Mouse (Mus musculus) heart, postnatal 25 days (tissue): Measurements from ENCODE around the gene Olfr218. TPM values are rescaled to one million over a fixed set of nuclear protein-coding genes. Genes with fewer than 3 reads are reported as not detected.
"Not testable (repeated sequence)": the region's sequence is repeated elsewhere in the genome, so short reads cannot be mapped to it uniquely, and the experiment has no call there.

ENCODE experiments used
- DNase-seq: peaks from one replicate; pipeline ENCODE4 v3.0.0; 2022; ENCODE audit warnings: low spot score
- intact Hi-C: fragments of 180-260 bp; cut with DNase I; formaldehyde crosslinking; loops from one replicate; pipeline ENCODE4 v1.15.1; 2025
- total RNA-seq, 2 experiments: library from RNA; stranded (reverse); gene quantifications; 2 replicates each; pipeline ENCODE4 v1.2.3; 2021

Olfr218 gene
- not detected for total RNA-seq

GRCm38 (mm10) chr1:173197508-173197907 is at the start of gene Olfr218:
Gene Olfr218, plus strand, starts transcription at chr1:173197808.
- intact Hi-C loops = no loop called here
- no peak for DNase-seq

DNA sequence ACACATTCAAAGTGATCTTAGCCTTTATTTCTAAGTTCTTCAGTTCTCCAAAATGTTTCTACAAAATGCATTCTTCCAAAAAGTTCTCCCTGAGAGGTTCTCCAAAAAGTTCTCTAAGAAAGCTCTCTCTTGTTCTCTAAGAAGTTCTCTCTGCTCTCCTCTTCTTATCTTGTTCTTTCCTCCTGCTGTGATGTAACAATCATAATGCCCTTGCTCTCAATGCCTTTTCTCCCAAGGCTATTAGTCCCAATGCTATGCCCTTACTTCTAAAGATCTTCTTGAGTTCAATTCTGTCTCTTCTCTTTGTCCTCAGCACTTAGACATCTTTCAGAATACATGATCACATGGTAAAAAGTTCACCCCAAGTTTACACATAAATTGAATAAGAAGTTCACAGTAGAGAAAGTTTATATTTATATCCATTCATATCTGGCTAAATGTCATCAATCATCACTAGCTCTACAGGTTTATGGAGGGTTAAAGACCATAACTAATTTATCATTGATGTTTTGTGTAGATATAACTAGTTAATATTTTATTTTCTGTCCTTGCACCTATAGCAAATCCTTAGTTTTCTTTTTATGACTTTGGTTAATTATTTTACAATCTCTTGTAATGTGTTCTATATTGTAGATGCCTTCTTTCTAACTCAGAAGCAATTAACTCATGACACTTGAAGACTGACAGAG is 23.3 kb upstream of the Olfr218 start:
- no peak for DNase-seq
- intact Hi-C loops = no loop called here

GRCm38 (mm10) chr1:173190540-173190939 is 7.1 kb upstream of the Olfr218 start, which contains the start of gene Olfr1406:
Gene Olfr1406, minus strand, starts transcription at chr1:173190640.
- no peak for DNase-seq
- intact Hi-C loops = no loop called here

DNA sequence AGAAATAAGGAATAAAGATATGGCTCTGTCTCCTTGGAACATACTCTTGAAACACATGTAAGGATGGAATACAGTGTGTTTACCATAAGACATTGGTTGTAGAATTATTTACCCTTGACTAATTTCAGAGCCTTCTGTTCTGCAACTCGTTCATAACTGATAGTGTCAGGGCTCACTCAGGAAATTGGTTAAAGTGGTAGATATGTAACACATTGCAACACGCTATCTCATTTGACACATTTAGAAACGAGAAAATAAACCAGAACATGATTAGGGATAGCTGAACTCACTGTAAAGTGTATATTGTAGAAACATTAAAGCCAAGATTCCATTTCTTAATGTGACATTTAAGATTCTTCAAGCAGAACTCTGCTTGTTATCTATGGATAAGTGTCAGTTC is 5.5 kb upstream of the Olfr218 start:
- intact Hi-C loops = no loop called here
- no peak for DNase-seq

- intact Hi-C loops = no loop called here
- DNase-seq = no peak
Measured at GRCm38 (mm10) chr1:173196359-173196758, 1.2 kb upstream of the Olfr218 start.

- intact Hi-C loops = no loop called here
- no peak for DNase-seq
Measured at GRCm38 (mm10) chr1:173212092-173212491, 14.5 kb downstream of the Olfr218 start, which contains the start of gene Olfr1404. Gene Olfr1404, plus strand, starts transcription at chr1:173212392.

DNA sequence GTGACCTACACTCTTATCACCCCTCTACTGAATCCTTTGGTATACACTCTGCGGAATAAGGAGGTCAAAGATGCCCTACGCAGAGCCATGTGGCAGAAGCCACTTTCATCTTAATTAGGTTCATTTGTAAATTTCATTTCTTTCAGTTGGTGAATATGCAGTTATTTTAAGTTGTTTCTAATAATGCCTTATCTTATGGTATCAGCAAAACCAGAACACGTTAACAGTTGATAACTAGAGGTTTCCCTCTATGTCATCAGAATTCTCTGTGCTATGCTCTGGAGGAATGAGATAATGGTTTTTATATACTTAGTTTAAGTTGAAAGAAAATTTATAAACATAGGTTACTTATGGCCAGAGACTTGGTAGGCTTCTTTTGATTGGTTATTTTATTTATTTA is 18.9 kb downstream of the Olfr218 start:
- intact Hi-C loops = no loop called here
- no peak for DNase-seq

DNA sequence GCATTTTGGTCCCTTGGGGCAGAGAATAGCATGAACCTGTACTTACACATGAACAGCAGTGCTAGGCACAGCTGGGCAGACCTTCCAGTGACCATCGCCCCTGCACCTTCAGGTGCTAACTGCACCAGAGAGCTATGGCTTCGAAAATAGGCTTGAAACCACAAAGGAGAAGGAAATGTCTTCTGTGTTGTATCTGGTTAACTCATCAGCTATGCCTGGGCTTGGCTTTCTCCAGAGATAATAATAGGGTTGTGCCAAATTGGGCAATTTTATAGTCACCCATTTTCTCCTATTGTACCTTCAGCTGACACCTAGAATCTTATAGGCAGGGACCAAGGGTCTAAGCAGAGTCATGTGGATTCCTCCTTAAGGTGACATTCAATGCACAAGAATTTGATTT is 29.5 kb downstream of the Olfr218 start, which contains the start of gene Fcer1a:
Fcer1a (minus strand) TSS at position 134 of the 400 bp plus-strand sequence.
- intact Hi-C loops = no loop called here
- no peak for DNase-seq

DNA sequence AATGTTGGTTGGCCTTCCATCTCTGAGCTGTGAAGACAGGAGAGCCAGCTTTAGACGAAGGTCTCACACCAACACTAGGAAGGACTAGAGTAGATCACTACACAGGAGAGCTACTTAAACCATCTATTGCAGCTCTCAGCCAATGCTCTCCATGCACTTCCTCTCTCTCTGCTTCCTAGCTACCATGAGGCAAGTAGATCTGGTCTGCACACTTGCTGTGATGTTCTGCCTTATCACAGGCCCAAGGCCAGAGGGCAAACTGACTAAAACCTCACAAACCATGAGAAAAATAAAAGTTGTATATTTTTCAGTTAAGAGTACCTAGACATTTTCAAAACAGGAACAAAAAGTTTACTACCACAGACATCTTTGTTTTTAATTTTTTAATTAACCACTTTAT is 39.4 kb downstream of the Olfr218 start:
- DNase-seq, intact Hi-C loops: not testable (repeated sequence)

- intact Hi-C loops = no loop called here
- DNase-seq = no peak
Measured at GRCm38 (mm10) chr1:173249888-173250287, 52.3 kb downstream of the Olfr218 start.

Other genes with a start within 250 kb of the Olfr218 start
- gene Olfr16, start 247.4 kb upstream of the Olfr218 start, total RNA-seq = not detected
- gene Olfr1408, start 60.4 kb upstream of the Olfr218 start, total RNA-seq = not detected
- not detected for gene Olfr1406, start 7.2 kb upstream of the Olfr218 start, total RNA-seq
- gene Olfr1404, start 14.6 kb downstream of the Olfr218 start, total RNA-seq = not detected
- not detected for gene Fcer1a, start 29.4 kb downstream of the Olfr218 start, total RNA-seq
- gene Olfr418, start 68.2 kb downstream of the Olfr218 start, total RNA-seq = not detected
- not detected for gene Mptx2, start 80.0 kb downstream of the Olfr218 start, total RNA-seq
- gene Ackr1, start 135.9 kb downstream of the Olfr218 start, total RNA-seq = under 1 TPM; 0.52 to 0.61 TPM
- 1 to 10 TPM; 1.2 to 1.6 TPM for gene Aim2, start 153.1 kb downstream of the Olfr218 start, total RNA-seq
- gene Cadm3, start 169.9 kb downstream of the Olfr218 start, total RNA-seq = 1 to 10 TPM; 2.2 to 3.1 TPM